Mouse (Mus musculus) stomach, embryonic 14.5 days (tissue): ENCODE measurements around the gene Gm16223. TPM values are rescaled to one million over a fixed set of nuclear protein-coding genes. Genes with fewer than 3 reads are reported as not detected.

Source experiments
- ATAC-seq: fragments of 200-750 bp; cut with Nextera tagmentation; 2 replicates; pipeline ENCODE4 v1.8.0; 2017; ENCODE audit warnings: low read depth, moderate TSS enrichment; ENCODE audit not compliant: insufficient number of reproducible peaks, insufficient read depth, low FRiP score
- H3K27ac ChIP-seq: fragments of 300-500 bp; sonication (generic); 2 replicates; pipeline ENCODE4 v1.5.1; 2014; ENCODE audit warnings: mild to moderate bottlenecking, low read length, moderate library complexity, mixed read lengths
- H3K27me3 ChIP-seq: fragments of 300-500 bp; sonication (generic); 2 replicates; pipeline ENCODE4 v1.6.1; 2014; ENCODE audit warnings: low read length, control low read depth, mixed read lengths; ENCODE audit not compliant: control insufficient read depth, insufficient read depth
- H3K36me3 ChIP-seq: fragments of 300-500 bp; sonication (generic); 2 replicates; pipeline ENCODE4 v1.6.1; 2014; ENCODE audit warnings: mild to moderate bottlenecking, control low read depth, low read length, moderate library complexity, mixed read lengths; ENCODE audit not compliant: control insufficient read depth, insufficient read depth
- H3K4me1 ChIP-seq: fragments of 300-500 bp; sonication (generic); 2 replicates; pipeline ENCODE4 v1.6.1; 2014; ENCODE audit warnings: low read length, control low read depth, mixed read lengths; ENCODE audit not compliant: control insufficient read depth, insufficient read depth
- H3K4me2 ChIP-seq: fragments of 300-500 bp; sonication (generic); replicated peaks from 2 replicates; pipeline ENCODE4 v1.6.1; 2014; ENCODE audit warnings: low read depth, low read length, control low read depth
- H3K4me3 ChIP-seq: fragments of 300-500 bp; sonication (generic); 2 replicates; pipeline ENCODE4 v1.5.1; 2014; ENCODE audit warnings: low read depth, low read length, control low read depth
- H3K9ac ChIP-seq: fragments of 300-500 bp; sonication (generic); replicated peaks from 2 replicates; pipeline ENCODE4 v1.6.1; 2014; ENCODE audit warnings: low read depth, mild to moderate bottlenecking, control low read depth, low read length, moderate library complexity, mixed read lengths
- H3K9me3 ChIP-seq: fragments of 300-500 bp; sonication (generic); 2 replicates; pipeline ENCODE4 v1.6.1; 2016; ENCODE audit warnings: low read depth, low read length, control low read depth; ENCODE audit not compliant: control insufficient read depth
- WGBS: fragments of 180-500 bp; shearing (Covaris S2); extraction: QIAGEN DNeasy Blood & Tissue Kit; methylation state at CpG from one replicate; pipeline ENCODE4 v1.1.7; 2014; 5-methylcytosine and 5-hydroxymethylcytosine counted together
- polyA plus RNA-seq: library from polyadenylated mRNA; unstranded; fragments of >200 nt; fragmentation: Nextera tagmentation; extraction: Ambion mirVana; gene quantifications from 2 replicates; pipeline ENCODE4 v1.2.1, GENCODE M21; 2014

The Gm16223 gene
- polyA plus RNA-seq, 1 experiment from 2014 or later = not detected

DNA sequence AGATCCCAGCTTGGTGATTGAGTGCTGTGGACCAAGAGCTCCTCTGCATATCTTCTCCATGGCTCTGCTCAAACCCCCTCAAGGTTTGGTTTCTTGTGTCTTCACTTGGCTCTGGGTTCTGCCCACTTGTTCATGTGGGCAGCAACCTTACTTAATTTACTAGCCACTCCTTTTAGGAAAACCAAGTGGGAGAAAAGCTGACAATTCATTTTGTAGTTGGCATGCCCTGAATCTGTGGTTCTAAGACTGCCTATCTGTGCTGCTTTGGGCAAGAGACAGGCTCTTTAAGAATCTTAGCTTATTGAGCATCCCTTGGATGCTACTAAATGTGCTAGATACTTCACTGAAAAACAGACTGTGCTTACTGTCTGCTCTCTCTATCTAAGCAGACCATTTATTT, 172.0 kb downstream of the Gm16223 start:
- Histone ChIP-seq H3K4me1 (no peaks in the 10 kb centered on the region), H3K4me3 (no peak overlapping the region), H3K27me3 (no peaks in the 10 kb centered on the region), H3K27ac (no peak overlapping the region), H3K4me2 (no peak overlapping the region), H3K9me3 (no peaks in the 10 kb centered on the region), H3K36me3 (no peaks in the 10 kb centered on the region), H3K9ac (no peak overlapping the region)
- ATAC-seq = no peak

DNA sequence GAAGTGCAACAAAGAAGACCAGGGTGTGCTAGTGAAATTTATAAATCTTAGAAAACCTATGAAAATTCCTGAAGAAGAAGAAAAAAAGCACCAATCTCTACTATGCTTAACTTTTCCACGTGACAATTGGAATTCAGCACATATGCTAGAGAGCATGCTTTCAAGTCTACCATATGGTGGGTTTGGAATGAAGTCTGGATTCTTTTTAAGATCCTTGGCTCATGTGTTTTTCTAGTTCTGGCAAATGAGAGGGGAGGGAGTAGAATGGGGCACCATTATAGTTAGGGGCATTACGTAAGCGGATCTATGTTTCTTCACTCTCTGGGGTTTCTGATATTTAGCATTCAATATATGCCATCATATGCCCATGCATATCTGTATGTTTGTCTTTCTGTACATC, 182.6 kb downstream of the Gm16223 start:
- Histone ChIP-seq H3K4me1 (no peaks in the 10 kb centered on the region), H3K9ac (no peak overlapping the region), H3K36me3 (no peaks in the 10 kb centered on the region), H3K27ac (no peak overlapping the region), H3K4me2 (no peak overlapping the region), H3K27me3 (no peaks in the 10 kb centered on the region), H3K9me3 (no peaks in the 10 kb centered on the region), H3K4me3 (no peak overlapping the region)
- WGBS = 88% methylated on average over 3 of the region's 3 CpGs
- no peak for ATAC-seq

Other genes with a start within 250 kb of the Gm16223 start
- gene Bod1l, start 223.6 kb upstream of the Gm16223 start, polyA plus RNA-seq = 26.9 and 28.5 TPM in 2 replicates